Mouse (Mus musculus): Measurements from ENCODE around the gene 2010003K11Rik.

- TF ChIP-seq CTCF (conservative IDR thresholded peaks at IDR 0.05; ENCODE audit: low read length) (no peak), POU5F1 (IDR thresholded peaks at IDR 0.05; ENCODE audit: borderline replicate concordance, low read length) (no peak)
Observed at GRCm38 (mm10) chr19:4481326-4481725, 17.1 kb downstream of the 2010003K11Rik start.

Measured in E14TG2a.4 (cell line).